Mouse (Mus musculus): ENCODE data around the gene Slc35e2. TPM values are rescaled to one million over a fixed set of nuclear protein-coding genes. Genes with fewer than 3 reads are reported as not detected.

Gene Slc35e2
- 32.4 TPM for total RNA-seq (2023)

DNA sequence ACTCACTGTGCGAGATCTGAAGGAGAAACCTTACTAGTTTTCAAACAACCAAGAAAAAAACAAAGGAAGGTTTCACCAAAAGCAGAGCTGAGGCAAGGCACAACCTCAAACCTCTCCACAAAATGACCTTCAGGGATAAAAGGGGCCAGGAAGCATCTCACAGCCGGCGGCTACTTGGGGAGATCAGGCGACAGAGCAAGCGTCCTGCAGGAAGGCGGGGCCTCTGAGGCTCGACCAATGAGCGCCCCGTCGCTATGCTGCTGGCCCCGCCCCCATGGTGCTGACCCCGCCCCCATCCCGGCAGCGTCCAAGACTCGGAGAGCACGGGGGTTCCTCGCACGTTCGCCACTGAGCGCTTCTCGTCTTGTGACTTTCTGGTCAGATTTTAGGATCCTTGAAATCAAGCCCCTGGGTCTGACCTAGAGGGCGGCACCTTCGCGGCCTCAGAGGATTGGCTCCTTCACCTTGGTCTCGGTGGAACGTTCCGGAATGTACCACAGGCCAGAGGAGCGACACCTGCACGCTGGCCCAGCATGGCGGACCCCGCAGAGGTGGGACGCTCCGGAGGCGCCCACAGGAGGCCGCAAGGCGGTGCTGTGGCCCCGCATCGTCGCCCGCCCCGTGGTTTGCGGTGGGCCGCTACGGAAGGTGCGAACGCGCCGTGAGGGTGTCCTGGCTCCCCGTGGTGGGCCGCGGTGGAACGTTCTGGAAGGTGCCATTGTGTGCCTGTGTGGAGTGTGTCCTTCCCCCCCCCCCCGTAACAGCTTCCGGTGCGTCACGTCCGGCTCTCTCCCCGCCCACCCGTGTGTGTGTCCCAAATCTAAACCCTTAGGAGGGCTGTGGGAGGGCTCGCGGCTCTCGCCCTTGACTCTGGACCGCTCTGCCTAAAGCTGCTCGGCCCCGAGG is at the start of gene Slc35e2:
TSS of gene Slc35e2 (plus strand) at position 326 of the 906 bp plus-strand sequence.

DNA sequence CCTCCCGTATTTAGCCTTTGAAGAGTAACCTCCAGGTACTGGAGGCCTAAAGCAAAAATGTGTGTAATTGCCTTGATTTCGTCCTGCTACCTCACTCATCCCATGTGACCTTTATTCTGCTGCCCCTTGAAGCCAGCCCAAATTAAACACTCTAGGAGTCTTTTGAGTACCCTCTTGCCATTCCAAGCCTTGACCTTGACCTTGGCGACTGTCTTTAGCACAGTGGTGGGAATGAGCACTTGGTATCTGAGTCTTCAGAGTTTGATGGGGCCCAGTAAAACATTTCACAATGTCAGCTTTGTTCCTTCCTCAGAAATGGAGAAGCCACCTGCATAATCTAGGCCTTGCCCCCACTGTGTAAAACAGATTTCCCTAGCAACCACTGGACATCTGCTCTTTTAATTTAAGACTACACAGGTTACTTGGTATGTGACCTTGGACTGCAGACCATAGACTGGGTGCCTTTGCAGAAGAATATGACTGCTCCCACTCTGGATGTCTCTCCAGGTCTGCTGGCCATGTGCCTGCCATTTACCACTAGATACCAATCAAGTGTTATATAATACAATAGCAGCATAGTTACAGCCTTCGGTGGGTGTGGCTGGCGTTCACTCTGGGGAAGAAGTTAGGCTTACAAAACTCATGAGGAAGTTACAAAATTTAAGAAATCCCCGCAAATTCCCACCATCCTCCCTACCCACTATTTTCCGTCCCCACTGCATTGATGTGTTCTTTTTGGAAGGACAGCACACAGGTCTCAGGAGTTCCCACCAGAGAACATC is 39.4 kb upstream of the Slc35e2 start, which contains the start of gene Nadk:
TSS of gene Nadk (plus strand) at position 718 of the 782 bp plus-strand sequence.

DNA sequence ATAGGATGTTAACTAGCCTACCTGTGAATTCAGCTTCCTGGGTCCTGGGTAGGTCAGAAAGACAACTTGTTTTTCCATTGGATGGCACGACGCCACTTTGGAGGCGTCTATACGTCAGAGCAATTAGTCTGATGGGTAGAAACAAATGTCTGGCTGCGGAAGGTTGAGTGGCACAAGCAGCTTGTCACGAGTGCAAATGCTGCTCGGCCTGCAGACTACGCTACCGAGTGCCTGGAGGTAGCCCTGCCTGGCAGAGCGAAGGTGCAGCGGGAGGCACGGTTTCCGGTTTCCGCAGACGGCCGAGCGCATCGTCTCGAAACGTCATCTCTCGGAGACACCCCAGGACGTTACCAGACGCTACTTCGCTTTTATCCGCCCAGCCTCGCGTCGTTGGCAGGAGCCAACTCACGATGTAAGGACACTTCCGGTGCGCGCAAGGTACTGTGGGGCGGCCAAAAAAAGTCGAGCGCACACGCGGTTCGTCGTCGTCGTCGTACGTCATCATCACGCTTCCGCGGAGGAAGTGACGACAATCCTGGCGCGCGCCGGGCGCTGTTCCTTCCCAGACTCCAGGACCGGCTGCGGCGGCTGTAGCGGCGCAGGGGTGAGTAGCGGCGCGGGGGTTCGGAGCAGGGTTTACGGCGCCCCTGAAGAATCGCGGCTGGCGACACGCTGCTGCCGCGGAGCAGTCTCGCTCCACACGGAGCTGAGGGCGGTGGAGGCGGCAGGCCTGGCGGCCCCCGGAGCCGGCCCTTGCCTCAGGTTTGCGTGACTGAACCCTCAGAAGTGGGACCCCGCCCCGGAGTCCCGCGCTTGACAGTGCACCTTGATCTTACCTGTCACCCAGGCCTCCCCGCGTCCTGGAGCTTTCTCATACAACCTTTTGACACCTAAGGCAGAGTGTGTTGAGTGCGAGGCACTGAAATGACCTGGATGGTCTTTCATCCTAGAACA is 23.4 kb downstream of the Slc35e2 start, which contains the start of gene Cdk11b:
TSS of gene Cdk11b (plus strand) at position 517 of the 954 bp plus-strand sequence.

DNA sequence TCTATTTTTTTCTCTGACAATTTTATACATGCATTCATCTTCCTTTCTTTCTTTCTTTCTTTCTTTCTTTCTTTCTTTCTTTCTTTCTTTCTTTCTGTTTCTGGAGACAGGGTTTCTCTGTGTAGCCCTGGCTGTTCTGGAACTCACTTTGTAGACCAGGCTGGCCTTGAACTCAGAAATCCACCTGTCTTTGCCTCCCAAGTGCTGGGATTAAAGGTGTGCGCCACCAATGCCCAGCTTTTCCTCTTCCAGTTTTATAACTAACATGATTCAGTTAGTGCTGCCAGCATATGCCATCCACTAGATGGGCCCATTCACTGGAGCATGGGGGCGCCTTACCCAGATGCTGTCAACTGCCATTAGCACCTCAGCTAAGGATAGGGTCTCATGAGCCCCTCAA is 44.1 kb downstream of the Slc35e2 start, which contains the start of gene Gm10563:
TSS of gene Gm10563 (minus strand) at position 101 of the 400 bp plus-strand sequence.

DNA sequence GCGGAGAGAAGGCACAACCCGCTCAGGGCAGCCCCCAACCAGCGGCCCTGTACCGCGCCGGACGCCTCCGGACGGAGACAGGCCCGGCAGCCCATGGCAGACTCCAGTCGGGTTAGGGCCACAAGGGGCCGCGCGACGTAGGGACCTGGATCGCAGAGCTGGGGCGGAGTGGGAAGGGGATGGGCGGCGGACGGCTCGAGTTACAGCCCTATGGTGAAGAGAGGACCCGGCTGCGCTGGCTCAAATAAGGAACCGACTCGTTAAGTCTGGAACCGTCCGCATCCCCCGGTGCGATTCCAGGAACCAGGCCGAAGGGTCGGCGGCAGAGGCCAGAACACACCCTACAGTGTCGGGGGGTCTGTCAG is 51.9 kb downstream of the Slc35e2 start, which contains the start of gene Mmp23:
TSS of gene Mmp23 (minus strand) at position 299 of the 365 bp plus-strand sequence.

DNA sequence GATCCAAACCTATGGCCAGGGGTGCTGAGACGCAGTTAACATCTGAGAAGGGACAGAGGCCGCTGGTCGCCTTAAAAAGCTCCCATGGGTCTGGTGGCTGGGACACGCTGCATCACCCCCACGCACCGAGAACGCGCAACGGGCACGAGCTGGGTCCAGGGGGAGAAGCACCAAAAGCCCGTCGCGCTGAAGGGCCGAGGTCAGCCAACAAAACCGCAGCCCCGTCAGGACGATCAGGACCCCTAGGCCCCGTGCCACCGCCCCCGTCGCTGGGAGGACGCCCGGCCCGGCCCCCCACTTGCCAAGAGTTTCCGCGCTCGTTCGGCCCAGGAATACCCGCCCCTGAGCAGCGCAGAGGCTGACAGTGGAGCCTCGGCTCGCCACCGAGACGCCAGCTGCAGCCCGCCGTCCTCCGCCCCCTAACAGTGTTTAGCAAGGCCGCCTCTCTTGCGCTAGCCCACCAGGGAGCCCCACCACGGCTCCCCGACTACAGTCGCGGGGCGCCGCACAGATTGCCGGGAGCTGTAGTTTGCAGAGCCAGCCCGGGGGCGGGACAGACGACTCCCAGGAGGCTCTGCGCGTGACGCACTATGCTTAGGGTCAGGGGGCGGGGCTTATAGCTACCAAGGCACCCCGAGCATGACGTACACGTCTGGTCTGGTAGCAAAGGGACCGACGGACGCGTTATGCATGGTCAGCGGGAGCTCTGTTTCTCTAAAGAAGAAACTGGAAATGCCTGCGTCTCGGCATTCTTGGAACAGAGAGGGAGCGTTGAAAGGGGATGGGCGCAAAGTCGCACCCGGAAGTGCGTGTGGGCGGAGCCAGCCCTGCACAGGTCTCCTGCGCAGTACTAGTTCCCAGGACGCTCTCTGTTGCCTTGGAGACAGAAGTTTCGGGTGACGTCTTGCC is 67.7 kb downstream of the Slc35e2 start, which contains the start of gene Mib2:
TSS of gene Mib2 (minus strand) at position 510 of the 909 bp plus-strand sequence.

Other genes with a start within 250 kb of the Slc35e2 start
- 18.2 TPM for gene Prkcz, start 240.1 kb upstream of the Slc35e2 start, total RNA-seq (2023)
- not detected for gene Gabrd, start 203.3 kb upstream of the Slc35e2 start, total RNA-seq (2023)
- 1.1 TPM for gene Cfap74, start 192.2 kb upstream of the Slc35e2 start, total RNA-seq (2023)
- not detected for gene Tmem52, start 132.3 kb upstream of the Slc35e2 start, total RNA-seq (2023)
- gene Gnb1, start 110.1 kb upstream of the Slc35e2 start, total RNA-seq (2023) = 256 TPM
- gene Nadk, start 39.0 kb upstream of the Slc35e2 start, total RNA-seq (2023) = 54.8 TPM
- gene Cdk11b, start 23.4 kb downstream of the Slc35e2 start, total RNA-seq (2023) = 164 TPM
- gene Gm10563, start 44.0 kb downstream of the Slc35e2 start, total RNA-seq (2023) = not detected
- 0.71 TPM for gene Mmp23, start 52.0 kb downstream of the Slc35e2 start, total RNA-seq (2023)
- 47.1 TPM for gene Mib2, start 67.8 kb downstream of the Slc35e2 start, total RNA-seq (2023)
- 10.1 TPM for gene Fndc10, start 92.9 kb downstream of the Slc35e2 start, total RNA-seq (2023)
- 79.3 TPM for gene Ssu72, start 103.4 kb downstream of the Slc35e2 start, total RNA-seq (2023)
- gene Tmem240, start 133.4 kb downstream of the Slc35e2 start, total RNA-seq (2023) = 1.0 TPM
- gene Atad3a, start 159.7 kb downstream of the Slc35e2 start, total RNA-seq (2023) = 54.1 TPM
- gene Vwa1, start 173.3 kb downstream of the Slc35e2 start, total RNA-seq (2023) = not detected
- gene Tmem88b, start 184.5 kb downstream of the Slc35e2 start, total RNA-seq (2023) = not detected
- not detected for gene Ankrd65, start 189.0 kb downstream of the Slc35e2 start, total RNA-seq (2023)
- gene Mrpl20, start 201.5 kb downstream of the Slc35e2 start, total RNA-seq (2023) = 39.3 TPM
- gene Ccnl2, start 211.1 kb downstream of the Slc35e2 start, total RNA-seq (2023) = 235 TPM
- 99.7 TPM for gene Aurkaip1, start 229.9 kb downstream of the Slc35e2 start, total RNA-seq (2023)
- gene Mxra8, start 238.3 kb downstream of the Slc35e2 start, total RNA-seq (2023) = 8.3 TPM
- 78.7 TPM for gene Dvl1, start 246.0 kb downstream of the Slc35e2 start, total RNA-seq (2023)